In the genomic region with DNA sequence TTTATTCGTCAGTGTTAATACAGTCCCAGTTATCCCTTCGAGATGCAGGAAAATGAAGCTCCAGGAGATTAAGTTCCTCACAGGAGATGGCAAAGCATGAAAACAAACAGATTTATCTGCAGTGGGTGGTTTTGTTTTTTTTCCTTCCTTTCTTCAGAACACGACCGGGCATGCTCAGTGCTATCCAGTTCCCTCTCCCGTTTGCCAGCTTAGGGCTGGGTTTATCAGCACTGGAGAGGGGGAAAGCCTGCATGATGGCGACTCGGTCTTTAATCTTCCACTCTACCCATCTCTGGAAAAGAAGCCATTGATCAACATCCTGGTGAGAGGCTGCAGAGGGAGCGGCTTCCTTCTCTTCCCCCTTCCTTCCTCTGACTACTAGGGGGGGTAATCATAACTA, we compare ENCODE assay signal across 8 mouse cellular contexts. TPM values are rescaled to one million over a fixed set of nuclear protein-coding genes. Genes with fewer than 3 reads are reported as not detected.
DNase-seq lines count a peak whose midpoint lies in the region; ATAC-seq and TF ChIP-seq lines count a peak whose summit lies in the region.

A gene (plus strand): TSS at position 200 of the 400 bp plus-strand sequence.

- no peak for ATAC-seq in intestine, embryonic 15.5 days
- ATAC-seq in liver, postnatal 0 days: no peak

- H3K4me1 ChIP-seq in spleen, adult 2 months (ENCODE audit: control insufficient read depth, insufficient read depth, insufficient read length): peaks cover 10% of the 10 kb centered on the region
- H3K4me1 ChIP-seq in intestine, embryonic 15.5 days (replicated peaks): peaks cover 21% of the 10 kb centered on the region
- peaks cover 38% of the 10 kb centered on the region for H3K4me1 ChIP-seq in liver, postnatal 0 days (ENCODE audit: insufficient read depth)

- H3K4me3 ChIP-seq in spleen, adult 2 months (ENCODE audit: extremely low read depth, insufficient read depth, insufficient read length): peak within 1 kb of the TSS; percentile 89
- peak within 1 kb of the TSS; percentile 95 for H3K4me3 ChIP-seq in intestine, embryonic 15.5 days (replicated peaks)
- peak within 1 kb of the TSS; percentile 81 for H3K4me3 ChIP-seq in liver, postnatal 0 days (ENCODE audit: low read depth, low read length)

- no peaks in the 10 kb centered on the region for H3K27me3 ChIP-seq in spleen, adult 2 months (ENCODE audit: control insufficient read depth, insufficient read depth, low read length)
- H3K27me3 ChIP-seq in intestine, embryonic 15.5 days (replicated peaks): no peaks in the 10 kb centered on the region
- H3K27me3 ChIP-seq in liver, postnatal 0 days (ENCODE audit: insufficient read depth, low read length): no peaks in the 10 kb centered on the region

- TF ChIP-seq CTCF in spleen, adult 2 months (IDR thresholded peaks at IDR 0.05; ENCODE audit: extremely low read depth, insufficient read depth, insufficient read length, insufficient replicate concordance): no peak
- TF ChIP-seq CTCF in liver, postnatal 0 days (IDR thresholded peaks at IDR 0.05; ENCODE audit: low read depth): no peak

- no peak for TF ChIP-seq POLR2A in spleen, adult 2 months (IDR thresholded peaks at IDR 0.05; ENCODE audit: low read depth, low read length)

- no peaks in the 10 kb centered on the region for H3K9me3 ChIP-seq in intestine, embryonic 15.5 days
- no peaks in the 10 kb centered on the region for H3K9me3 ChIP-seq in liver, postnatal 0 days (ENCODE audit: low read length)

- peak within 1 kb of the TSS; percentile 39 for H3K27ac ChIP-seq in spleen, adult 2 months (ENCODE audit: insufficient read depth, low read length)
- H3K27ac ChIP-seq in intestine, embryonic 15.5 days: peak within 1 kb of the TSS; percentile 97
- H3K27ac ChIP-seq in liver, postnatal 0 days (ENCODE audit: low read depth): peak within 1 kb of the TSS; percentile 93

- 13% methylated on average over 8 of the region's 8 CpGs for WGBS in spleen, adult 2 months
- WGBS in intestine, embryonic 15.5 days: 30% methylated on average over 8 of the region's 8 CpGs
- WGBS in liver, postnatal 0 days (ENCODE audit: insufficient replicate concordance): 5% methylated on average over 8 of the region's 8 CpGs

- TF ChIP-seq EP300 in liver, postnatal 0 days (IDR thresholded peaks at IDR 0.05; ENCODE audit: low read depth): no peak

- peaks cover 3% of the 10 kb centered on the region for H3K36me3 ChIP-seq in spleen, adult 2 months (ENCODE audit: control insufficient read depth, insufficient read depth, low read length)
- 0 out of 2 replicates have a peak, but pooled peaks cover 4% of the 10 kb centered on the region for H3K36me3 ChIP-seq in intestine, embryonic 15.5 days
- peaks cover 8% of the 10 kb centered on the region for H3K36me3 ChIP-seq in liver, postnatal 0 days (replicated peaks; ENCODE audit: insufficient read depth, low read length)

- no peak for DNase-seq in spleen, adult 2 months (ENCODE audit: low read depth in 1 of 2, low spot score in 2 of 2)
- DNase-seq in spleen, adult 12 weeks (ENCODE audit: low spot score): no peak
- DNase-seq in cerebellum, postnatal 14 days: peak; percentile 55 to 56
- no peak for DNase-seq in gonadal fat pad, adult 2 months (ENCODE audit: low read depth)
- DNase-seq in liver, postnatal 0 days: no peak
- no peak for DNase-seq in spleen, postnatal 36 days (ENCODE audit: low spot score in 2 of 2)
- no peak for DNase-seq in testis, postnatal 14 days (ENCODE audit: low spot score)

- peak within 1 kb of the TSS; percentile 94 for H3K4me2 ChIP-seq in intestine, embryonic 15.5 days (replicated peaks)
- peak within 1 kb of the TSS; percentile 98 for H3K4me2 ChIP-seq in liver, postnatal 0 days (ENCODE audit: low read depth, low read length)

- peak within 1 kb of the TSS; percentile 91 for H3K9ac ChIP-seq in intestine, embryonic 15.5 days
- H3K9ac ChIP-seq in liver, postnatal 0 days (replicated peaks): peak within 1 kb of the TSS; percentile 58

RNA-seq across cellular contexts. Expression of the gene that starts here (rescaled TPM):
- 60.3 and 66.8 TPM in 2 replicates for polyA plus RNA-seq in spleen, adult 2 months (2012; rRNA removed)
- 79.9 and 91.6 TPM in 2 replicates for polyA plus RNA-seq in gonadal fat pad, adult 2 months (2012; rRNA removed)
- 270 and 286 TPM in 2 replicates for polyA plus RNA-seq in intestine, embryonic 15.5 days (2015; fragmentation: Nextera tagmentation; extraction: Ambion mirVana)
- polyA plus RNA-seq in liver, postnatal 0 days (2015; fragmentation: Nextera tagmentation; extraction: Ambion mirVana): 118 and 124 TPM in 2 replicates

Comparison
In these comparisons a context has a peak if more than half of its experiments do, and no peak if none do; other contexts are left out.
1. DNase-seq: peak in cerebellum, postnatal 14 days (2 of 2); none in spleen, adult 2 months (0 of 2), spleen, adult 12 weeks (single experiment), gonadal fat pad, adult 2 months (single experiment), liver, postnatal 0 days (single experiment), spleen, postnatal 36 days (0 of 2) and testis, postnatal 14 days (single experiment).
2. H3K27ac ChIP-seq: peak in every context shown above with its lines; median percentile 97 in intestine, embryonic 15.5 days; 93 in liver, postnatal 0 days; 39 in spleen, adult 2 months.
3. Peak in every context shown above with its lines, with median percentiles within 50 percentile points of each other: H3K4me3 ChIP-seq.